Mouse (Mus musculus) heart, postnatal 0 days (tissue): ENCODE data around the gene Tppp3.

Source experiments
- CTCF ChIP-seq: IDR thresholded peaks from 2 replicates; pipeline ENCODE4 v1.5.1; 2016; ENCODE audit warnings: antibody characterized with exemption, control low read depth, low read depth
- EP300 ChIP-seq: IDR thresholded peaks from 2 replicates; pipeline ENCODE4 v1.6.1; 2016; ENCODE audit warnings: antibody characterized with exemption, low read depth

- no peak for TF ChIP-seq EP300
- no peak for TF ChIP-seq CTCF
Measured at GRCm38 (mm10) chr8:105448596-105448995, 22.7 kb downstream of the Tppp3 start.
